Mouse (Mus musculus) thymus, postnatal 25 days (tissue): Measurements from ENCODE around the gene Isg15.
"Not testable (repeated sequence)": the region's sequence is repeated elsewhere in the genome, so short reads cannot be mapped to it uniquely, and the experiment has no call there.

Experiments
- DNase-seq: peaks from one replicate; pipeline ENCODE4 v3.0.0; 2022

Isg15 gene

GRCm38 (mm10) chr4:156202462-156202893 lies 1.9 kb upstream of the Isg15 start:
- peak; percentile 4 for DNase-seq

DNA sequence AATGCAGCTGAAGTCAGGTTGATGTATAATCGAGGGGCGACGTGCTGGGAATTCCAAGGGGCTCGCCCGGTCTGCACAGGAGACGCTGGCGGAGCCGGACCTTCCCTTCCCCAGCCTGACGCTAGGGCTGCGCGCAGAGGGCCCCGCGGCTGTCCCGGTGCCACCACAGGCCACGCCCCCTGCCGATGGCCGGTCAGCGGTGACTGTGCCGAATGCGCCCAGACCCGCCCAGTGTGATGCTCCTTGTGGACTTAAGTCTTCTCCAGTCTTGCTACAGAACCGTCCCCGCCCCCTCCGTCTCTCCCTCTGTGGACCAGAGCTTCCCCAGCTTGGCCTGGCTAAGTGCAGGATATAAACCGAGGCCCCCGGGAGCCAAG lies 2.8 kb downstream of the Isg15 start:
- DNase-seq: peak; percentile 58

DNA sequence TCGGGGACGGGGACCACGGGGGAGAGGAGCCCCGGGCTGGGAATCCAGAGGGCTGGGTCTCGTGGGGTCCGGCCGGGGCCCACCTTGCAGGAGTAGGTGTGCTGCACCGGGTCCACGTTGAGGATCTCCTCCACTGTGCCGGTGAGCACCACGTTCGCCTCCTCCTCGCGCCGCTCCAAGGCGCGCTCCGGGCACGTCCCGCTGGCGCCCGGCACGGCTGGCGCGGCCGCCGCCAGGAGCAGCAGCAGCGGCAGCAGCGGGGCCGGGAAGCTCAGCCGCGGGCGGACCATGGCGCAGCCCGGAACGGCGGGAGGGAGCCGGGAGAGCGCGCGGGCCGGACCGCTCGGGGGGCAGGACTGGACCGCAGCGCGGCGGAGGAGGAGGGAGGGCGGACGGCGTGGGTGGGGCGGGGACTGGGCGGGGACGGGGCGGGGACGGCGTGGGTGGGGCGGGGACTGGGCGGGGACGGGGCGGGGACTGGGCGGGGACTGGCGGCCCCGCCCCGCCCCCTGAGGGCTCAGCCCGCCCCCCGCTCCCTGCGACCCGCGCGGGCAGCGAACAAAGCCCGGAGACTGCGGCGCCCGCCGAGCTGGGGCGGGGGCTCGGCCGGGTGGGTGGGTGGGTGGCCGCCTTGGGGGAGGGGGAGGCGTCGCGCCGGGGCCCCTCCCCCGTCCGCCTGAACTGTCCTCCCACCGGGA lies 3.3 kb downstream of the Isg15 start, which contains the start of gene Agrn:
Gene Agrn (minus strand): TSS at position 358 of the 698 bp plus-strand sequence.
- DNase-seq: peak; percentile 59

GRCm38 (mm10) chr4:156195927-156196870 lies 4.4 kb downstream of the Isg15 start:
- peak; percentile 11 for DNase-seq

DNA sequence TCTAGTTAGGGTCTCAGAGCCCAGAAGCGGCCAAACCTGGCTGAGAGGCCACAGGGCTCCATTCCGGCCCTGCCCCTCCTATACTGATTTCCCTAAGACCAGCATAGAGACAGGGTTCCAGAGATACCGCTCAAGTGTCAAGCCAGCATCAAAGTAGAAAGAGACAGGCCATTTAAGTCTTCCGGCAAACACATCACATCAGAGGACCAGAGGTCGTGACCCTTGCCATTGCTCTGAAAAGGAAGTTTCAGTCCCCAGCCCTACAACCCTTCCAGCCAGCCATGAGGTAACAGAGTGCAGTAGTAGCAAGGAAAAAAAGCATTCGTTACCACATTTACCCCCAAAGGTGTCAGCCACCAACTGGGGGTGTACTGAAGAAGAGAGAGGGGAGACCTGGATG lies 6.3 kb downstream of the Isg15 start:
- no peak for DNase-seq

DNA sequence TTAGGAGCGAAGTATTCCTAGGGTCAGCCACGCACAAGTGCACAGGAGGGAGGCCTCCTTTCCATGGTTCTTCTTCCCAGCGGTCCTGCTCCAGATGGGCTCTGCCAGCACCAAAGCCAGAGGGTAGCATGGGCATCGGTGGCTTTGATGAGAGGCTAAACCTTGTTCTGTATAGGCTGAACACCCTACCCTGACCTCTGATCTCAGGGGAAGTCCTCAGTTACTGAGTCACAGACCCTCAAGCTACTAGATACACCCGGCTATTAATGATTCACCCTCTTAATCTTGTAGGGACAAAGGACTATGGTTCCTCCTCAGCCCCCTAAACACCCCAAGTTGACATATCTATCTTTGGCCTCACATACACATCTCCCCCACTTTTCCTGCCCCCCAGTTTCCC lies 6.7 kb downstream of the Isg15 start:
- no peak for DNase-seq

GRCm38 (mm10) chr4:156193200-156193590 lies 7.4 kb downstream of the Isg15 start:
- DNase-seq: no peak

- DNase-seq: no peak
Observed at GRCm38 (mm10) chr4:156192421-156193199, 8.0 kb downstream of the Isg15 start.

DNA sequence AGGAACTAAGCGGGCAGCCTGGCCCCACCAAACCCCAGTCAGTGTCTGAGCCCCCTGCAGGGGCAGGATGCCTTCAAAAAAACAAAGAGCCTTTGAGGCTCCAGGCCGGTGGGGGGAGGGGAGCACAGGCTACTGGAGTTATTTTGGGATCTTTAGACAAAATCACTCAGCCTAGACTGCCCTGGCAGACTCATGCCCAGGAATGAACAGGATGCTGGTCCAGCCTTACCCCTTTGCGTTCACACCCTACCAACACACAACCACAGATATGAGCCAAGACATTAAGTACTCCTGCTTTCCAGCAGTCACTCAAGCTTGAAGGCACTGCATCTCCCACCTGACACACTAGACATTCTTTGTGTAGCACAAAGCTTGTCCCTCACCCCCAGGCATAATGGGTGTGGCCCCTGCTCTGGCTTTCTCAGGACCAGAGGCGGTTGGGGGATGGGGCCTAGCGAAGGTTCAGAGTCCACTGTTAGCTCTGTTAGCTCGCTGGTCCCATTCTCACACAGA lies 11.8 kb downstream of the Isg15 start:
- no peak for DNase-seq

DNA sequence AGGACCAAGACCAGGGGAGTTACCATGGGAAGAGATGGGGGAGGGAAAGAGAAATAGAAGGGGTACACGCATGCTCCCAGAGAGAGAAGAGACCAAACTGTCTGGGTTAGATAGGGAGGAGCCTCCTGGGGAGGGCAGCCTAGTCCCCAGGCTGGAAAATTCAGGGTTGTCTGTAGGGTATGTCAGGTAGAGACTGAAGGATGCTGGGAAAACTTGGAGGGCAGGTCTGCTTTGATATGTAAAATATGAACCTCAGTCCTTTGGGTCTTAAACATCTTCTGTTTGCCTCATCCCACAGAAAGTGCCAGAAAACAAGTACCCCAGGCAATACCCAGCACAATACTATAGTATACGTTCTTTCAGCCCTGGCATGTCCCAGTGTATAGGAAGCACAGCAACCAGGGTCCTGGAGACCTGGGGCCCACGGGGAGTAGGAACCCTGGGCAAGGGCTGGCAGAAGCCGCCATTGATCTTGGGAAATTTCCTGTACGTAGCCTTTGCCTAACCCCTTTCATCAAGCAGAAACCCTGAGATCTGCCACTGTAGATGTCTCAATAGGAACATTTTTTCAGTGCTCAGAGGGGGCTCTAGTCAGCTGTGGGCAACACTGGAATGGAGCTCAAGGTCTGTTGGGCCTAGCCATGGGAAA lies 12.3 kb downstream of the Isg15 start:
- DNase-seq: no peak

- peak; percentile 3 for DNase-seq
Observed at GRCm38 (mm10) chr4:156185950-156186850, 14.4 kb downstream of the Isg15 start.

DNA sequence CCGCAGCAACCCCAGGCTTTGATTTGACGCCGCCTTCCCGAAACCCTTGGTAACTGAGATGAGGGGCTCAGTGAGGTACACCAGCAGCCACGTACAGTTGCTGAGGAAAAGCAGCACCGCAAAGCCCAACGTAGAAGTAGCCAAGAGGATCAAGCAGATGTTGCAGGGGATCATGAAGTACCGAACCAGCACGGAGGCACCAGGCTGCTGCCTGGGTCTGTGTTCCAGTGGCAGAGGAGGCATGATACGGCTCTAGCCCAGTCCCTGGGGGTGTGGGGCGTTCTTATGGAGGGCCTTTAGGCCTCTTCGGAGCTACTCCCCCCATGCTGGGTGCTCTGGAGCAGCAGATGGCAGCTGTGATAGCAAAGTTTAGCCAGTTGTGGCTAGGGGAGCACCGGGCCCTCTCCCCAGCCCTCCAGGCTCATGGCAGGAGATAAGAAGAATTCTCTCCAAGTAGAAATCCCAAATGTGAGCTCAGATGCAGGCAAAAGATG lies 15.1 kb downstream of the Isg15 start:
- no peak for DNase-seq

DNA sequence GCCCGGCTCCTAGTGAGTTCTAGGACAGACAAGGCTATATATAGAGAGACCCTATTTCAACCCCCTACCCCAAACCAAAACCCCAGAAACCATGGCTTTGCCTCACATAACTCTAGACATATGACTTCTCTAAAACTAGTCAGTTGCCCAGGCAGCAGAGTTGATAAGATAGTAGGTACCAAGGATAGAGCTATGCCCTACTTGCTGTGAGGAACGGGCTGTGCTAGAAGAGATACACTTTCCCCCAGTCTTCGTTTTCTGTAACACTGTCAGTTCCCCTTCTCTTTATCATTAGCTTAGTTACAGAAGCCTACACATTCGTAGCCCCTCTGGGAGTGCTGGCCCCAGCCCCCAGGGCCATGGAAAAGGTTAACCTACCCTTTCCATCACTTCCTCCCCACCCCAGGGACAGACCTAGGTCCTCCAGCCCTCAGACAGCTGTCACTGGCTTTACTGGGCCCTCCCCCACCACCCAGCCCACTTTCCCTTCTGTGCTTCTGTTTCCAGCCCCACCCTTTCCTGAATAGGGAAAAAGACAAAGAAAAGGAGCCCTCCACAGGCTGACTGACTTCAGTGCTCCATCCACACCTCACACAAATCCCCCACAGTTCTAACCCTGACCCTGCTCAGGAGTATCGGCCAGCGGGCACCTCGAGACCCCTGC lies 16.2 kb downstream of the Isg15 start:
- no peak for DNase-seq

DNA sequence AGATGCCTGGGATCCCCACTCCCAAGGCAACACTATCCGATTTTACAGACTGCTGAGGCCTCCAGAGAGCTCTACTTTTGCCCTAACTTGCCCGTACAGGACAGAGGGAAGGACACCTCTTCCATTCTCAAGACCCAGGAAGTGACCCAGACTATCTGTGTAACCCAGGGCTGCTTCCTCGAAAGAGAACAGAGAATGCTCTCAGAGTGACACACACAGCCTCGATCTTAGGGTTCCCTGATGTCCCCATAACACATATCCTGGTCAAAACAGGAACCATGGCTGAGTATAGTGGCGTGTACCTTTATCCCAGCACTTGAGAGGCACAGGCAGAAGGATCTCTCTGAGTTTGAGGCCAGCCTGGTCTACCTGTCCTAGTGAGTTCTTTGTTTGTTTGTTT lies 16.9 kb downstream of the Isg15 start:
- DNase-seq: no peak

- no peak for DNase-seq
Observed at GRCm38 (mm10) chr4:156177630-156178029, 23.0 kb downstream of the Isg15 start.

GRCm38 (mm10) chr4:156171828-156172227 lies 28.8 kb downstream of the Isg15 start:
- DNase-seq: no peak

GRCm38 (mm10) chr4:156169129-156169528 lies 31.5 kb downstream of the Isg15 start:
- no peak for DNase-seq

GRCm38 (mm10) chr4:156168611-156169010 lies 32.0 kb downstream of the Isg15 start:
- no peak for DNase-seq

- DNase-seq: peak; percentile 23
Observed at GRCm38 (mm10) chr4:156166477-156166876, 34.1 kb downstream of the Isg15 start.

- no peak for DNase-seq
Observed at GRCm38 (mm10) chr4:156154771-156155170, 45.8 kb downstream of the Isg15 start.

- not testable (repeated sequence) for DNase-seq
Observed at GRCm38 (mm10) chr4:156150887-156151286, 49.7 kb downstream of the Isg15 start.
